Mouse (Mus musculus) ES-Bruce4 (cell line): ENCODE measurements at regions not wholly inside any gene's neighbourhood (a gene's known extent, or its start where the extent isn't known, plus 50 kb on each side); places are given as distances from the start of the nearest gene placed in this dataset.

Source experiments
- H3K27ac ChIP-seq: 2 replicates; pipeline ENCODE4 v1.5.1; 2012; ENCODE audit warnings: low read length, inconsistent platforms; ENCODE audit not compliant: insufficient read depth
- H3K27me3 ChIP-seq: 2 replicates; pipeline ENCODE4 v1.6.1; 2012; ENCODE audit warnings: mild to moderate bottlenecking, low read length, inconsistent platforms; ENCODE audit not compliant: control insufficient read depth, poor library complexity, insufficient read depth, severe bottlenecking
- H3K36me3 ChIP-seq: 2 replicates; pipeline ENCODE4 v1.6.1; 2012; ENCODE audit warnings: inconsistent platforms, mild to moderate bottlenecking, low read length, moderate library complexity; ENCODE audit not compliant: control insufficient read depth, poor library complexity, insufficient read depth, severe bottlenecking
- H3K4me1 ChIP-seq: one replicate; pipeline ENCODE4 v1.8.1; 2011; ENCODE audit warnings: low read length; ENCODE audit not compliant: control insufficient read depth, insufficient read depth
- H3K4me3 ChIP-seq: 2 replicates; pipeline ENCODE4 v1.5.1; 2011; ENCODE audit warnings: low read depth, mild to moderate bottlenecking, low read length
- H3K9ac ChIP-seq: 2 replicates; pipeline ENCODE4 v1.6.1; 2012; ENCODE audit warnings: low read depth, mild to moderate bottlenecking, inconsistent platforms; ENCODE audit not compliant: poor library complexity, severe bottlenecking
- H3K9me3 ChIP-seq: replicated peaks from 2 replicates; pipeline ENCODE4 v1.6.1; 2012; ENCODE audit warnings: mild to moderate bottlenecking, low read length, inconsistent platforms; ENCODE audit not compliant: control insufficient read depth, poor library complexity, insufficient read depth, severe bottlenecking
- CTCF ChIP-seq: IDR thresholded peaks from one replicate; pipeline ENCODE4 v1.8.1; 2011; ENCODE audit warnings: low read depth, low read length
- EP300 ChIP-seq: IDR thresholded peaks from 2 replicates; pipeline ENCODE4 v1.6.1; 2011; ENCODE audit warnings: low read depth, low read length; ENCODE audit not compliant: insufficient read depth
- POLR2A ChIP-seq: IDR thresholded peaks from one replicate; pipeline ENCODE4 v1.8.1; 2011; ENCODE audit warnings: low read length; ENCODE audit not compliant: insufficient read depth

DNA sequence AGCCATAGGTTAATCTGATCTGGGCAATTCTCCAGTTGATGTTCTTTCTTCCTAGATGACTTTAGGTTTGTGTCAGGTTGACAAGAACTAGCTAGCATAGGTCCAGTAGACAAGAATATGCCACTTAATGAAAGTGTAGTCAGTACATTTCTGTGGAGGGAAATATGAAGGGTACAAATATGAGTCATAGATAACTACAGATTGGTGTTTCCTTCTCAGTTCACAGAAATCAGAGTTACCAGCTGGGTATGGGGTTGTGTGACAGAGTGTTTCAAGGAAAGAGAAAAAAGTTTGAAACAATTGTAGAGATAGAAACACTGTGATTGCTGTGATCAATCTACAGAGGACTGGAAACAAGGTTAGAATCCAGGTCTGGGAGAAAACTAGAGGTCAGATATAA, 337.0 kb upstream of the Rnaseh2b start:
- Histone ChIP-seq H3K27ac (no peak overlapping the region), H3K36me3 (no peaks in the 10 kb centered on the region), H3K4me1 (no peaks in the 10 kb centered on the region), H3K27me3 (no peaks in the 10 kb centered on the region), H3K4me3 (no peak overlapping the region), H3K9me3 (no peaks in the 10 kb centered on the region), H3K9ac (no peak overlapping the region)
- no peak for TF ChIP-seq CTCF
- TF ChIP-seq POLR2A: no peak
- TF ChIP-seq EP300: no peak

DNA sequence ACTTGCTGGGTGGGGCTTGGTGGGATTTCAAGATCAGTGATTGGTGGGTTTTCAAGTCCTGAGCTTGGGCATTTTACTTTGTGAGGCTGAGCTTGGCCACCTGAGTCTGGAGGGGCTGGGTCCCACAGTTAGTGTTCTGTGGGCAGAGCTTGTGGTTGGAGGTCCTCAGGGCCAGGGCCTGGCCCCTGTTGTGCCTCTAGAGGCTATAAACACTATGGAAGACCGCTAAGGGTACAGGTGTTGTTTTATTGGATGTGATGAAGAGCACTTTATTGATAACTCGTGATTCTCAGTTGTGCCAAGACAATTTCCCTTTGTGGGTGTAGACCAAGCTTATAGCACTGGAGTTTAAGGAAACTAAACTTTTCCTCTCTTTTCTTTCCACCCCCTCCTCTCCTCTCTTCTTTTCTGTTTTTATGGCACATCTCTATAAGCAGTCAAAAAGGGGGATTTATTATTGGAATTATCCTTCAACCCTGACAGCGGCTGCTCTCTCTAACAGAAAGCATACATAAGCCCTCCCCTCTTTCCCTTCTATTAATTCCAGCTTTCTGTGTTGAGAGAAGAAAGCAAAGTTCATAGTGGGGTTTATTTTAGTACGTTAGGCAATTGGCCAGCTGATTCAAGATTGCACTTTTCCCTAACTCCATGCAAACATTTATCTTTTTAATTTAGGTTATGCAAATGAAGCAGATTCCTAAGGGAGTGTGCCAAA, 332.0 kb upstream of the Rnaseh2b start:
- Histone ChIP-seq H3K9me3 (no peaks in the 10 kb centered on the region), H3K27me3 (no peaks in the 10 kb centered on the region), H3K4me1 (no peaks in the 10 kb centered on the region), H3K9ac (no peak overlapping the region), H3K27ac (no peak overlapping the region), H3K4me3 (no peak overlapping the region), H3K36me3 (no peaks in the 10 kb centered on the region)
- no peak for TF ChIP-seq EP300
- TF ChIP-seq CTCF: no peak
- no peak for TF ChIP-seq POLR2A

DNA sequence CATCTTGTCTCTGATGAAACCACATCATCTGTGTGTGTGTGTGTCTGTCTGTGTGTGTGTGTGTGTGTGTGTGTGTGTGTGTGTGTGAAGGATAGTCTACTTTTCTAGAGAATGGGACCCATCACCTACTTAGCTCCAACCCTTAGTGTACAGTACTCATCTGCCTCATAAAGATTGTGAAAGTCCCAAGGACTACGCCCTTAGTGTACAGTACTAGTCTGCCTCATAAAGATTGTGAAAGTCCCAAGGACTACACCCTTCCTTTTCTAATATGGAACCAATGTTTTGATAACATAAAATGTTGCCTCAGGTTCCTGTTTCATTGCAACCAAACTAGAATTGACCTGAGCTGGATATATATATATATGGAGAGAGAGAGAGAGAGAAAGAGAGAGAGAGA, 323.9 kb upstream of the Rnaseh2b start:
- TF ChIP-seq POLR2A (no peak), EP300 (no peak), CTCF (no peak)
- no peaks in the 10 kb centered on the region for H3K4me1 ChIP-seq
- H3K4me3 ChIP-seq: no peak overlapping the region
- no peak overlapping the region for H3K27ac ChIP-seq
- no peaks in the 10 kb centered on the region for H3K27me3 ChIP-seq
- no peaks in the 10 kb centered on the region for H3K9me3 ChIP-seq
- H3K9ac ChIP-seq: no peak overlapping the region
- no peaks in the 10 kb centered on the region for H3K36me3 ChIP-seq

DNA sequence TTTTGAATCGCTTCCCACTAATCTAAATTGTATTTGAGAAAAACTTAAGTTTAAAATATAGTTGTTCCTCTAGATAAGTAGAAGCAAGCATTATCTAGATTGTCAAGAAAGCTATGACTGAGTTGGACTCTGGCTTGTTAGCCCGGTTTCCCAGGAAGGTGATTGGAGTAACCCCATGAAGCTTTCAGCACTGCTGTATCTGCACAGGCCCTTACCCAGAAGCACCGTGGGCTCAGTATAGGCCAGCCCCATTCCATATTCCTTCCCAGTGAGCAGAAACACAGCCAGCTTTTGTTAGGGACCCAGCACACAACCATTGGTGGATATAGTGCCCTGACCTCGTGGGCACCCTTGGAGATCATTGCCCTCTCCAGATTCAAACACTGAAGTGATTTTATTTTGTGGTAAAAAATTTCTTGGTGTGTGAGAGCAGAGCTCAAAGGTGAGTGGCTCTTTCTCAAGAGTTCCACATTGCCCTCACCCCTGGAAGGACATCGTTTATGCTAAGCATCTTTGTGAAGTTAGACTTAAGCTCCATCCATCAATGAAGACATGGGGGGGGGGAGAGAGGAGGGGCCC, 323.3 kb upstream of the Rnaseh2b start:
- TF ChIP-seq EP300 (no peak), POLR2A (no peak), CTCF (no peak)
- Histone ChIP-seq H3K9ac (no peak overlapping the region), H3K4me1 (no peaks in the 10 kb centered on the region), H3K27me3 (no peaks in the 10 kb centered on the region), H3K27ac (no peak overlapping the region), H3K9me3 (no peaks in the 10 kb centered on the region), H3K4me3 (no peak overlapping the region), H3K36me3 (no peaks in the 10 kb centered on the region)

DNA sequence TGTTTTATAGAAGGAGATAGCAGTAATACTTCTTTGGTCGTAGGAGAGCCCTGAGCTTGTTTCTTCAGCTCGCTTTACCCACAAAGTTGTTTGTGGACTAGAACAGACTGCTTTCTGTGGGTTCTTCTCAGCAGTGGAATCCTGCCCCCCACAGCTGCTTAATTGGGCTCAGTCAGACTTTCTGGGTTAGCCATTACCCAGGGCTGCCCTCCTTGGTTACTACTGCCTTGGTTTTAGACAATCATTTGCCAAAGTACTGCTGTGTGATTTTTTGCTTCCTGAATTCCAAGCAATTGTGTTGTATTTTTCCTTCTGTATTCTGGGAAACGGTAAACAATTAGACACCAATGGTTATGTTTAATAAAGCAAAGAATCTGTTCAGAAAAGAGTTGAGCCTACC, 321.8 kb upstream of the Rnaseh2b start:
- Histone ChIP-seq H3K9ac (no peak overlapping the region), H3K4me1 (no peaks in the 10 kb centered on the region), H3K27ac (no peak overlapping the region), H3K27me3 (no peaks in the 10 kb centered on the region), H3K36me3 (no peaks in the 10 kb centered on the region), H3K4me3 (no peak overlapping the region), H3K9me3 (no peaks in the 10 kb centered on the region)
- no peak for TF ChIP-seq CTCF

DNA sequence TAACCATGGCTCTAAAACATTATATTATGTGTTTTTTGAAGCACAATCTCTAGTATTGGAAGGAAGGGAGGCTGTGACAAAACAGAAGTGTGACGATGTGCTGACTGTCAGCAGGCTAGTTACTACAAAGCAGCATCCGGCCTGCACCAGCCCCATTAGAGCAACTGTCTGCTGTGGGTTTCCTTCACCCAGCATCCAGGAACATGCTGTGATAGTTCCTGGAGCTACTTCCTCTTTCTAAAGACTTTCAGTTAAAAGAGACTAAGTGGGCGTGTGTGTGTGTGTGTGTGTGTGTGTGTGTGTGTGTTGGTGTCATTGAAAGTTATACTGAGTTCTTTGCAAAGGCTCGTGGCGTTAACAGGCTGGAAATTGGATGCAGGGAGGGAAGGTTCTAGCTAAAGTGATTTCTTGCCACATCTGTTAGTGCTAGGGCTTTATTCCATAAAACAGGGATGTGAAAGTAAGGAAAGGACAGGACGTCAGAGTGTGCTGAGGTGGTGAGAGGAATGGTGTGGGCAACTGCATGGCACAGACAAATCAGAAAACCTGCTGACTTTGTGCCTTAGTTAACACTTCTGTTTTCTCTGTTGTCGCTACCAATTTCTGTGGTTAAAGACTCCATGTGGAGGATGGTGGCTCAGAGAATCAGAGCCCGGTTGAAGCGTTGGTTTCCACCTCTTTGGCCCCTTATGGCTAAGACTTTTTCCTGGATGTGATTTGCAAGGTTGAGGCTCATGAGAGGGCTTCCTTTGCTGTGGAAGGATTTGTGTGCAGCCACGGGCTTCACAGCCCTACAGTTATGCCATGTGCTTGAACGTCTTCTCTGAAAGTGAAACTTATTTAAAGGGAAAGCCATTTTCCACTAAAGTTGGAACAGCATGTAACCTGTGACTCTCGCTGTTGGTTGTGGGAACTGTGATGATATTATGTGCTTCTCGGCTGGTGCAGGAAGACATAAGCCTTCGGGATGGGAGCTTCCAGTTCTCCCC, 321.0 kb upstream of the Rnaseh2b start:
- Histone ChIP-seq H3K4me3 (no peak overlapping the region), H3K27me3 (no peaks in the 10 kb centered on the region), H3K9ac (no peak overlapping the region), H3K36me3 (no peaks in the 10 kb centered on the region), H3K4me1 (no peaks in the 10 kb centered on the region), H3K9me3 (no peaks in the 10 kb centered on the region), H3K27ac (no peak overlapping the region)
- TF ChIP-seq EP300: no peak
- no peak for TF ChIP-seq CTCF
- no peak for TF ChIP-seq POLR2A
